Mouse (Mus musculus): ENCODE data around the gene Cradd.

DNA sequence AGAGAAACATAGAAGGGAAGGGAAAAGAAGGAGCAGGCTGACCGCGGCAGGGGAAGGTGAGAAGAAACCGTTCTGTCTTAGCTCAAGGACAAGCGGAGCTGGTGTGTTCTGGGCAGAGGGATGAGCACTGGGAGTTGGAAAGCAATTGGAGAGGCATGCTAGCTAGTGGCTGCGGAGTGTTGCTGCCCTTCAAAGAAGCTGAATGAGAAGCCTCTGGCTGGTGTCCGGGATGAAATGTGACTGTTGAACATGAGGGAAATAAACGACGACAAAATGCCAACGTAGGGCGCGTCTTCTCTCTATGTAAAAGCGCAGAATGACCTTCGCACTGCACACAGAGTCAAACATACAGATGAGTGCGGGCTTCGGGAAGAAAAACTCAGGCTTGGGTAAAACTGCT lies 108.6 kb downstream of the Cradd start:
- TF ChIP-seq TCF12 (IDR thresholded peaks at IDR 0.05; ENCODE audit: insufficient read depth, poor library complexity, severe bottlenecking): no peak
- TF ChIP-seq POLR2A (IDR thresholded peaks at IDR 0.05; ENCODE audit: insufficient read length, low read depth): no peak
- TF ChIP-seq E2F4 (IDR thresholded peaks at IDR 0.05; ENCODE audit: insufficient read depth): no peak
- no peak for TF ChIP-seq MYOG (IDR thresholded peaks at IDR 0.05; ENCODE audit: control insufficient read depth in 1 of 3, insufficient read depth in 1 of 3, insufficient read length in 2 of 3, low read depth in 2 of 3)
- no peak for TF ChIP-seq MYOD1 (IDR thresholded peaks at IDR 0.05; ENCODE audit: control insufficient read depth in 1 of 3, insufficient read length in 2 of 3, low read depth in 2 of 3)
- TF ChIP-seq MAX (IDR thresholded peaks at IDR 0.05; ENCODE audit: low read depth): no peak
- no peak for TF ChIP-seq TCF3 (IDR thresholded peaks at IDR 0.05; ENCODE audit: insufficient read length, low read depth)
